Mouse (Mus musculus) erythroblast, embryonic 14.5 days (primary cell): Measurements from ENCODE around the gene Sis.

ENCODE experiments used
- GATA1 ChIP-seq: IDR thresholded peaks from 2 replicates; pipeline ENCODE4 v1.6.1; 2012; ENCODE audit warnings: low read length, inconsistent platforms, mixed read lengths
- TAL1 ChIP-seq: IDR thresholded peaks from 3 replicates; pipeline ENCODE4 v1.6.1; 2012; ENCODE audit warnings: low read length, inconsistent platforms, mixed read lengths

DNA sequence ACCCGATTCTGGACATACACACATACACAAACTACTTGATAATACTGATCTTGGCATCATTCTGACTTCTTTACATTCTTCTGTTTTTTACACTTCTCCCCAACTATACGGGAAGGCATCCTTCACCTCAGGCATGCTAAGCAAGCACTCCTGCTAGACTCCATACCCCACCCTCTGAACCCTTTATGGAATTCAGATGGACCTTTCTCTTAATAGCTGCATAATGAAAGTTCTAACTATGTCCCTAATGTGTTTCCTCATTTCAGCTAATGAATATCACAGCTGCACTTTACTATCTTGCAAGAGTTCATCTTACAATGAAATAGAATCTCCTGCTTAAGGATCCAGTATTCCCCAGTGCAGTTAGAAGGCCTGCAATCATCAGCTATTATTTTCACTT is 127.0 kb downstream of the Sis start:
- TF ChIP-seq TAL1, result no peak
- TF ChIP-seq GATA1, result no peak
